Mouse (Mus musculus): ENCODE results near the gene Tiam2. TPM values are rescaled to one million over a fixed set of nuclear protein-coding genes. Genes with fewer than 3 reads are reported as not detected.

Tiam2 gene
- total and polyA plus RNA-seq, 3 experiments = 5.9 to 9.5 (median 9.4) TPM

DNA sequence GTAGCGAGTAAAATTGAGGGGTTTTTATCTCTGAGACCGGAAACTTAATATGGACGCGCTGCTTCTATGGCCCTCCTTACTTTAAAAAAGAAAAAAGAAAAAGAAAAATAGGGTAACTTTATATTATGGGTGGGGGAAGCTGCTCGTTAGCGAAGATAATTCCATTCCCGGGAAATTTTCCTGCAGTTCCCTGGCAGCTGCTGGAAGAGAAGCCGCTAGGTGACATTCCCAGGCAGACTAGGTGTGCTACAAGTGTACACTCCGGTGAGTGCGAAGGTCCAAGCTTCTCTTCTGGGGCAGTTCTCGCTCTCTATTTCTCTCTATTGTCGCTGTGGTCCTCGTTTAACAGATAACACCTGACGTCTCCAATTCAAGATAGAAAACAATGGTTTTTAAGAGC, 962 bp downstream of the Tiam2 start:
- H3K79me2 ChIP-seq (replicated peaks; ENCODE audit: control insufficient read depth, extremely low read depth, insufficient read depth, poor library complexity, severe bottlenecking) = no peaks in the 10 kb centered on the region
- no peak overlapping the region for H3K4me3 ChIP-seq (replicated peaks in 1 of 3; ENCODE audit: low read depth in 2 of 3, low read length in 2 of 3, poor library complexity in 1 of 3)
- no peaks in the 10 kb centered on the region for H3K36me3 ChIP-seq (replicated peaks in 1 of 2; ENCODE audit: control insufficient read depth in 1 of 2, insufficient read depth in 1 of 2, low read length in 1 of 2)
- H3K27ac ChIP-seq (ENCODE audit: insufficient read depth, low read depth) = no peak overlapping the region
- H3K4me2 ChIP-seq (ENCODE audit: insufficient read depth, low read depth, poor library complexity, severe bottlenecking) = peak overlapping the region; percentile 53; the same call in 1 of the 2 replicates
- dilution Hi-C loops (cut with MboI; ENCODE audit: extremely low pct_ligation_motif_present, extremely low pct_unique_long_range_greater_than_20kb, low sequenced_read_pairs) (no loop called here), in situ Hi-C loops (cut with MboI; ENCODE audit: low pct_ligation_motif_present, low pct_unique_long_range_greater_than_20kb, low sequenced_read_pairs) (no loop called here)
- H3K27me3 ChIP-seq (replicated peaks) = peaks cover 9% of the 10 kb centered on the region
- H3K9me3 ChIP-seq (replicated peaks; ENCODE audit: low read length) = no peaks in the 10 kb centered on the region
- no peak overlapping the region for H3K9ac ChIP-seq (ENCODE audit: insufficient read depth, low read depth)
- peaks cover 5 to 17% of the 10 kb centered on the region in 2 experiments for H3K4me1 ChIP-seq (ENCODE audit: control insufficient read depth in 1 of 2, insufficient read depth in 2 of 2)
- TF ChIP-seq RCOR1 (conservative IDR thresholded peaks at IDR 0.05; ENCODE audit: low read depth, low read length) (no peak), POLR2A (IDR thresholded peaks at IDR 0.05; ENCODE audit: low read depth, low read length) (no peak), ZC3H11A (IDR thresholded peaks at IDR 0.05; ENCODE audit: low read depth, low read length) (no peak), USF1 (IDR thresholded peaks at IDR 0.05; ENCODE audit: low read depth, low read length) (no peak), CTCF (conservative IDR thresholded peaks at IDR 0.05 in 1 of 2, IDR thresholded peaks at IDR 0.05 in 1 of 2; ENCODE audit: low read depth in 2 of 2, low read length in 2 of 2) (no peak), E2F4 (IDR thresholded peaks at IDR 0.05; ENCODE audit: insufficient replicate concordance, low read depth, low read length) (no peak), MAX (IDR thresholded peaks at IDR 0.05; ENCODE audit: low read length) (no peak), SMC3 (IDR thresholded peaks at IDR 0.05; ENCODE audit: low read depth, low read length) (no peak), ELF1 (IDR thresholded peaks at IDR 0.05; ENCODE audit: low read depth, low read length) (no peak), MYC (IDR thresholded peaks at IDR 0.05; ENCODE audit: low read depth, low read length) (no peak), UBTF (IDR thresholded peaks at IDR 0.05; ENCODE audit: low read depth, low read length) (no peak), PAX5 (IDR thresholded peaks at IDR 0.05; ENCODE audit: low read length) (no peak), JUND (conservative IDR thresholded peaks at IDR 0.05; ENCODE audit: low read depth, low read length) (no peak), RAD21 (IDR thresholded peaks at IDR 0.05; ENCODE audit: low read depth, low read length) (no peak), NELFE (IDR thresholded peaks at IDR 0.05; ENCODE audit: low read depth, low read length) (no peak), NRF1 (IDR thresholded peaks at IDR 0.05; ENCODE audit: low read depth, low read length) (no peak), CHD1 (IDR thresholded peaks at IDR 0.05; ENCODE audit: low read depth, low read length) (no peak), EP300 (IDR thresholded peaks at IDR 0.05; ENCODE audit: low read length) (no peak), USF2 (conservative IDR thresholded peaks at IDR 0.05; ENCODE audit: low read depth, low read length) (no peak)
- no peak for DNase-seq (ENCODE audit: extremely low read depth)

DNA sequence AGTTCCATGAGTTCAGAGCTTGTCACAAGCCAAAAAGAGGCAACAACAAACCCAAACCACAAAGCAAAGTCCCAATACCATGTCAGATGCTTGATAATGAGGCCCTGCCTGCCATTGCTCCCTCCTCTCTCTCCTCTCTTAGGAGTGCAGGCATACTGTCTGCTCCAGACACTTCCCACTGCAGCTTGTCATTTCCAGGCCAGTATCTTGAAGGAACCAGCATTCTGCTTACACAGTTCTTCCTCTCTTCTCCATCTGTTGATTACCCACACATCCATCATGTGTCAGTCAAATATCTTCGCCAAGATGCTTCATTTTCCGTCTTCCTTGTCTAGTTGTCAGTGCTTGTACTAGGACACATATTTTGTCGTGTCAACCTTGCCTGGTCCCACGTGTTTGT, 2.4 kb downstream of the Tiam2 start:
- Histone ChIP-seq H3K36me3 (replicated peaks in 1 of 2; ENCODE audit: control insufficient read depth in 1 of 2, insufficient read depth in 1 of 2, low read length in 1 of 2) (no peaks in the 10 kb centered on the region), H3K27ac (ENCODE audit: insufficient read depth, low read depth) (no peak overlapping the region)
- dilution Hi-C loops (cut with MboI; ENCODE audit: extremely low pct_ligation_motif_present, extremely low pct_unique_long_range_greater_than_20kb, low sequenced_read_pairs) = no loop called here

More for the DNA sequence above, 2.4 kb downstream of the Tiam2 start:
- H3K4me1 ChIP-seq (ENCODE audit: control insufficient read depth in 1 of 2, insufficient read depth in 2 of 2) = peaks cover 5 to 10% of the 10 kb centered on the region in 2 experiments
- H3K9me3 ChIP-seq (replicated peaks; ENCODE audit: low read length) = no peaks in the 10 kb centered on the region
- in situ Hi-C loops (cut with MboI; ENCODE audit: low pct_ligation_motif_present, low pct_unique_long_range_greater_than_20kb, low sequenced_read_pairs) = no loop called here
- no peak for DNase-seq (ENCODE audit: extremely low read depth)
- peaks cover 9% of the 10 kb centered on the region for H3K27me3 ChIP-seq (replicated peaks)
- no peak overlapping the region for H3K9ac ChIP-seq (ENCODE audit: insufficient read depth, low read depth)
- no peak overlapping the region for H3K4me3 ChIP-seq (replicated peaks in 1 of 3; ENCODE audit: low read depth in 2 of 3, low read length in 2 of 3, poor library complexity in 1 of 3)
- TF ChIP-seq ZMIZ1 (IDR thresholded peaks at IDR 0.05; ENCODE audit: low read depth, low read length) (no peak), JUND (conservative IDR thresholded peaks at IDR 0.05; ENCODE audit: low read depth, low read length) (no peak), TBP (conservative IDR thresholded peaks at IDR 0.05; ENCODE audit: low read depth, low read length) (no peak), ZNF384 (IDR thresholded peaks at IDR 0.05; ENCODE audit: low read depth, low read length) (no peak), USF2 (conservative IDR thresholded peaks at IDR 0.05; ENCODE audit: low read depth, low read length) (no peak), POLR2A (IDR thresholded peaks at IDR 0.05; ENCODE audit: low read depth, low read length) (no peak), GABPA (IDR thresholded peaks at IDR 0.05; ENCODE audit: insufficient replicate concordance, low read depth, low read length) (no peak), ZKSCAN1 (IDR thresholded peaks at IDR 0.05; ENCODE audit: borderline replicate concordance, low read depth, low read length) (no peak), RAD21 (IDR thresholded peaks at IDR 0.05; ENCODE audit: low read depth, low read length) (no peak), USF1 (IDR thresholded peaks at IDR 0.05; ENCODE audit: low read depth, low read length) (no peak), MAZ (IDR thresholded peaks at IDR 0.05; ENCODE audit: low read depth, low read length) (no peak), E2F4 (IDR thresholded peaks at IDR 0.05; ENCODE audit: insufficient replicate concordance, low read depth, low read length) (no peak), HCFC1 (IDR thresholded peaks at IDR 0.05; ENCODE audit: low read depth, low read length) (no peak), MXI1 (IDR thresholded peaks at IDR 0.05; ENCODE audit: low read depth, low read length) (no peak), MAX (IDR thresholded peaks at IDR 0.05; ENCODE audit: low read length) (no peak), JUN (IDR thresholded peaks at IDR 0.05; ENCODE audit: insufficient read depth, low read depth, low read length) (no peak), ELF1 (IDR thresholded peaks at IDR 0.05; ENCODE audit: low read depth, low read length) (no peak), ZC3H11A (IDR thresholded peaks at IDR 0.05; ENCODE audit: low read depth, low read length) (no peak)
- H3K4me2 ChIP-seq (ENCODE audit: insufficient read depth, low read depth, poor library complexity, severe bottlenecking) = no peak overlapping the region
- H3K79me2 ChIP-seq (replicated peaks; ENCODE audit: control insufficient read depth, extremely low read depth, insufficient read depth, poor library complexity, severe bottlenecking) = no peaks in the 10 kb centered on the region
